Mouse (Mus musculus): ENCODE measurements at regions not wholly inside any gene's neighbourhood (a gene's known extent, or its start where the extent isn't known, plus 50 kb on each side); places are given as distances from the start of the nearest gene placed in this dataset.

DNA sequence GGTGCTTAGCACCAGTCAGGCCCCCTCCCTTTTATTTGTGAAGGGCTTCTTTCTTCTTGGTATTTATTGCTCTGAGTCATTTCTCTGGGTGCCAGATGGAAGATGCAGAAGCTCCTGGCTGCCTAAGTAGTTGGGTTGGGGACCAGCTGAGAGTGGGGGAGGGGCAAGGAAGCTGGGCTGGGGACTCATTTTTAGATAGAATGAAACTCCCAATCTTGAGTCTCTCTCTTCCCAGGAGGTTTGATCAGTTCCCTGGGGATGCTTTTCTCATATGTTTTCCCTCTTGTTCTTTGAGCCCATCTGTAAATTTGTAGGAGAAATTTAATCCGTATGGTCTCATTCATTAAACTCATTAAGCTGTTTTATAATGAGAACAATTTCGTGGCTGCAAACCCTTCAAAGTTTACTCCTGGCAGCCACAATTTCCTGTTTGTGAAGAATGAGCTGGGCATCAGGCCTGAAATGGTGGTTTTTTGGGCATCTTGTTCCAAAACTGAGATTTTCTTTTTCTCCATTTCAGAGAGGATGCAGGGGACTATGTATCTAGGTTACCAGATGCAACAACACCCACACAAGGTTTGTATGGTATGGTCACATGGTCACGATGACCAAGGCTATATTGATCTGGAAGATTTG is 98.9 kb upstream of the Slit3 start:
- Histone ChIP-seq H3K27ac (ENCODE audit: low read depth, low read length) (no peak overlapping the region), H3K4me3 (ENCODE audit: low read depth, low read length) (no peak overlapping the region), H3K27me3 (ENCODE audit: control insufficient read depth, insufficient read depth, low read length) (no peaks in the 10 kb centered on the region), H3K4me2 (ENCODE audit: low read depth, low read length) (no peak overlapping the region), H3K4me1 (ENCODE audit: control insufficient read depth, insufficient read depth, low read length) (no peaks in the 10 kb centered on the region), H3K36me3 (ENCODE audit: control insufficient read depth, insufficient read depth, low read length) (no peaks in the 10 kb centered on the region), H3K9me3 (ENCODE audit: control insufficient read depth, low read length) (no peaks in the 10 kb centered on the region), H3K9ac (replicated peaks; ENCODE audit: low read depth, low read length) (no peak overlapping the region)
- 64% methylated on average over 3 of the region's 3 CpGs for WGBS
- ATAC-seq (ENCODE audit: low read depth): no peak

DNA sequence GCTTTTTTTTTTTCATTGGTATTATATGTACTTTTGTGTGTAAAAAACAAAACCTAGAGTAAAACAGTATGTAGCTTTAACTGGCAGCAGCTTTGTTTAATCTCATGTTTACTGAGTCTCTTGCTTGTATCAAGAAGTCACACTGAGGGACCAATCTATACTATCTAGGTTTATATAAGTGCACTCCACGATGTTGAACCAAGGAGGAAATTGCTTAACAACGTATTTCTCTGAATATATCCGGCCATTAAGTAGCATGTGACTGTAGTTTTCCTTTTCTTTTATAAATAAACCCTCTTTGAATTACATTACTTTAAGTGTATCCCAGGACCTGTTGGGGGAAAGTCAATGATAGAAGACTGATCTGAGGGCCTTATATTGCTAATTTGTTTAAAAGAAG is 104.0 kb upstream of the Slit3 start:
- Histone ChIP-seq H3K9ac (replicated peaks; ENCODE audit: low read depth, low read length) (no peak overlapping the region), H3K4me2 (ENCODE audit: low read depth, low read length) (no peak overlapping the region), H3K9me3 (ENCODE audit: control insufficient read depth, low read length) (no peaks in the 10 kb centered on the region), H3K36me3 (ENCODE audit: control insufficient read depth, insufficient read depth, low read length) (no peaks in the 10 kb centered on the region), H3K4me1 (ENCODE audit: control insufficient read depth, insufficient read depth, low read length) (0 out of 2 replicates have a peak, but pooled peaks cover 2% of the 10 kb centered on the region), H3K27me3 (ENCODE audit: control insufficient read depth, insufficient read depth, low read length) (no peaks in the 10 kb centered on the region), H3K27ac (ENCODE audit: low read depth, low read length) (no peak overlapping the region), H3K4me3 (ENCODE audit: low read depth, low read length) (no peak overlapping the region)
- WGBS: 80% methylated on average over 3 of the region's 3 CpGs
- no peak for ATAC-seq (ENCODE audit: low read depth)

DNA sequence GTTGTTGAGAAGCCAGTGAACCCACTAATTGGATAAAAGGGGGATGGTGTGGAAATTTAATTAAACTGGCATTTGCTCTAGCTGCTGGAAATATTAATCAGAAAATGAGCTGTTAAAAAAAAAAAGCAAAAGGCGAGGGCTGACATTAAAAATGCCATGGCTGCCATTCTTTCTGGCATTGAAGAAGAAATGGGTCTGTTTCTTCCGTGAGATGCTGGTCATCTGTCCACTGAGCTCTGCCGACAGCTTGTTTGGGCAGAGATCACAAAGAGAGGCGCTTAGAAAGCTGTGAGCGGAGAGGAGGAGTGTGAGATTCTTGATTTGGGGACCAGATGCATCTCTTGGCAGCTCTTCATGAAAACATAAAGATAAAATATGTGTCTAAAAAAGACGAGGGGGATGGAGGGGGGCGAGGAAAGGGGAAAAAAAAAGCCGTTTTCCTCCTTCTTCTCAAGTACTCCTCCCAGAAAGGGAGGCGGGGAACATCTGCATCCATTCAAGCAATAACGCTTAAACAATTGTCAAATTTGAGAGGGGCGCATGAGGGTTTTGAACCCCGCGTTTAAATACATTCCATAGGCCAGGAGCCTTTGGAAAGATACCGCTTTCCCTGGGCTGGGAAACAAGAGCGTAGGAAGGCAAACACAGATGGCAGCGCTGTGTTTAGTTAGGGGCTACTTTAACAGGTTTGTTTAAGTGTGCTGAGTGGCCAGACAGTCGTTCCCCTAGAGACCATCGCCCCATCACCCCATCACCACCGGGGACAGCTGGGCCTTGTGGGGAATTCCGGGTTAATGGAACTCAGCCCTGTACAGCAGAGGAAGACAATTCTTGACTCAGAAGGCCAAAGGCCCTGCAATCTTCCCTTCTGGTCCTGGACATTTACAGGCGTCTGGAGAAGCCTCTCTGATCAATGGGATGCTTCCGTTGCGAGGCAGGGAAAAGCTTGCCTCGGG is 109.2 kb upstream of the Slit3 start:
- 53% methylated on average over 24 of the region's 24 CpGs for WGBS
- no peak overlapping the region for H3K4me3 ChIP-seq (ENCODE audit: low read depth, low read length)
- 0 out of 2 replicates have a peak, but pooled peaks cover 5% of the 10 kb centered on the region for H3K4me1 ChIP-seq (ENCODE audit: control insufficient read depth, insufficient read depth, low read length)
- H3K9me3 ChIP-seq (ENCODE audit: control insufficient read depth, low read length): no peaks in the 10 kb centered on the region
- H3K4me2 ChIP-seq (ENCODE audit: low read depth, low read length): no peak overlapping the region
- H3K27me3 ChIP-seq (ENCODE audit: control insufficient read depth, insufficient read depth, low read length): no peaks in the 10 kb centered on the region
- ATAC-seq (ENCODE audit: low read depth): no peak
- H3K9ac ChIP-seq (replicated peaks; ENCODE audit: low read depth, low read length): no peak overlapping the region
- no peaks in the 10 kb centered on the region for H3K36me3 ChIP-seq (ENCODE audit: control insufficient read depth, insufficient read depth, low read length)
- H3K27ac ChIP-seq (ENCODE audit: low read depth, low read length): peak overlapping the region; percentile 16

DNA sequence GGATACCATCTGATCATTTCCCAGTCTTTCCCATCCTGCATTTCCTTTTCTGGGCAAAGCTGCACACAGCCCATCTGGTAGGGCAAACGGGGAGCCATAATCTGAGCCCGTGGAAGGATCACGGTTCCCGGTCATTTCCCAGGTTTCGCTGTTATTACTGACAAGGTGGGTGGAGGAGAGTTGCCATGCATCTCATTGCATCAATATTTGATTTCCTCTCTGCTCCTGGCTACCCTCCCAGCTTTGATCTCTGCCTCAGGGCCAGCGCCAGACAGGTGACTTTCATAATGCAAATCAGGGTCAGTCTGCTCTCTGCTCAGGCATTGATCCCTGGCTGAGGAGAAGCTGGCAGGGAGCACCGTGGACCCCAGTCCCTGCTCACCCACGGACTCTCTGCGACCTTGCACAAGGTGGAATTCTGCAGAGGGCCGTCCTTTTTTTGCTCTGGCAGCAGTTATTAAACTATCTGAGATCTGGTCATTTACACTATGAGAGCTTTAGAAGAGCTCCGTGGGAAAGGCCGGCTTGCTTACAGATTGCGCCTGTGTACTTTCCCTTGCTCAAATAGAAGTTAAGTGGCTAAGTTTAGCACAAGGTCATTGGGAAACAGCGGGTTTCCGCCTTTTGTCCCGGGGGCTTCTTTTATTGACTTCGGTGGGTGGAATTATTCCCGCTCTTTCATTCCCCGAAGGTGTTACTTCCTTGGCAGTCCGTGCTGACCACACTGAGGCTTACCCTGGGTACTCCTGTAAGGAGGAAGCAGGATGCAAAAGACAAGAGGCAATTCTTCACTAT is 114.1 kb upstream of the Slit3 start:
- no peak overlapping the region for H3K4me3 ChIP-seq (ENCODE audit: low read depth, low read length)
- WGBS: 19% methylated on average over 20 of the region's 20 CpGs
- H3K36me3 ChIP-seq (ENCODE audit: control insufficient read depth, insufficient read depth, low read length): no peaks in the 10 kb centered on the region
- H3K27ac ChIP-seq (ENCODE audit: low read depth, low read length): no peak overlapping the region
- H3K9me3 ChIP-seq (ENCODE audit: control insufficient read depth, low read length): no peaks in the 10 kb centered on the region
- no peaks in the 10 kb centered on the region for H3K27me3 ChIP-seq (ENCODE audit: control insufficient read depth, insufficient read depth, low read length)
- 0 out of 2 replicates have a peak, but pooled peaks cover 3% of the 10 kb centered on the region for H3K4me1 ChIP-seq (ENCODE audit: control insufficient read depth, insufficient read depth, low read length)
- ATAC-seq (ENCODE audit: low read depth): no peak
- H3K9ac ChIP-seq (replicated peaks; ENCODE audit: low read depth, low read length): no peak overlapping the region
- H3K4me2 ChIP-seq (ENCODE audit: low read depth, low read length): no peak overlapping the region

DNA sequence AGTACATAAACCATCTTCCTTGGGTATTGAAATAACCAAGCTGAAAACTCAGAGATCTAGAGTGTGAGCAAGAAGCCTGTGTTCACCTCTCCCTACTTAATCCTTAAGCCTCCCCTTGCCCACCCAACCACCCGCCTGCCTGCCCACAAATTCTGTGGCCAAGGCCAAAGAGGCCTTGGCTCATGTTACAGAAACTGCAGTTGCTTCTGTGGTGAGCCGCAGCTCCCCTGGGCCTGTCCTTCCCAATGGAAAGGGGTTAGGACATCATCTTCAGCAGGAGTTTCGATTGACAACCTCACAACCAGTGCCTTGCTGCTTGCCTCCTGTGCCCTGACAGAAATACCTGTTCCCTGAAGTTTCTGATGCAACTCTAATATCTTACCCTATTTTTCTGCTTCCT is 115.9 kb upstream of the Slit3 start:
- no peak overlapping the region for H3K4me2 ChIP-seq (ENCODE audit: low read depth, low read length)
- H3K27ac ChIP-seq (ENCODE audit: low read depth, low read length): no peak overlapping the region
- no peaks in the 10 kb centered on the region for H3K4me1 ChIP-seq (ENCODE audit: control insufficient read depth, insufficient read depth, low read length)
- no peak overlapping the region for H3K4me3 ChIP-seq (ENCODE audit: low read depth, low read length)
- H3K27me3 ChIP-seq (ENCODE audit: control insufficient read depth, insufficient read depth, low read length): no peaks in the 10 kb centered on the region
- H3K9ac ChIP-seq (replicated peaks; ENCODE audit: low read depth, low read length): no peak overlapping the region
- no peaks in the 10 kb centered on the region for H3K9me3 ChIP-seq (ENCODE audit: control insufficient read depth, low read length)
- no peak for ATAC-seq (ENCODE audit: low read depth)
- 79% methylated on average over 3 of the region's 3 CpGs for WGBS
- no peaks in the 10 kb centered on the region for H3K36me3 ChIP-seq (ENCODE audit: control insufficient read depth, insufficient read depth, low read length)

DNA sequence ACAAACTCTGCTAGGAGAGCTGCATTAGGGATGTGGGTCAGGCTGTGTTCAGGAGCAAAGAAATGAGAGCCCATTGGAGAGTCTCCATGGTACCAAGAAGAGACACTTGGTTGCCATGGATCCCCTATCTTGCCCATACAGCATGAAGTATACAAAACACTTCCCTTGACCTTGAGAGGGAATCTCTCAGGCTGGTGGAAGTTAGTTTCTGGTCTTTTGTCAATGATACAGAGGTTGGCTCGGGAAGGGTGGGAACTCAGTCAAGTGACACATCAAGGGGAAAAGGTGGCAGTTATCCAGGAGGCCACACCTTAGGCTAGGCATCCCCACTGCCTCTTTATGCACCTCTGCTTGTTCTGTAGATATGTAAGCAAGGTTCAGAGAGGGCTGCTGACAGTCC is 116.6 kb upstream of the Slit3 start:
- no peaks in the 10 kb centered on the region for H3K9me3 ChIP-seq (ENCODE audit: control insufficient read depth, low read length)
- H3K9ac ChIP-seq (replicated peaks; ENCODE audit: low read depth, low read length): no peak overlapping the region
- H3K4me2 ChIP-seq (ENCODE audit: low read depth, low read length): no peak overlapping the region
- no peak overlapping the region for H3K4me3 ChIP-seq (ENCODE audit: low read depth, low read length)
- H3K27me3 ChIP-seq (ENCODE audit: control insufficient read depth, insufficient read depth, low read length): no peaks in the 10 kb centered on the region
- H3K27ac ChIP-seq (ENCODE audit: low read depth, low read length): no peak overlapping the region
- 38% methylated on average over 1 of the region's 1 CpGs for WGBS
- peak; percentile 34; the same call in 1 of the 2 replicates for ATAC-seq (ENCODE audit: low read depth)
- no peaks in the 10 kb centered on the region for H3K4me1 ChIP-seq (ENCODE audit: control insufficient read depth, insufficient read depth, low read length)
- no peaks in the 10 kb centered on the region for H3K36me3 ChIP-seq (ENCODE audit: control insufficient read depth, insufficient read depth, low read length)

DNA sequence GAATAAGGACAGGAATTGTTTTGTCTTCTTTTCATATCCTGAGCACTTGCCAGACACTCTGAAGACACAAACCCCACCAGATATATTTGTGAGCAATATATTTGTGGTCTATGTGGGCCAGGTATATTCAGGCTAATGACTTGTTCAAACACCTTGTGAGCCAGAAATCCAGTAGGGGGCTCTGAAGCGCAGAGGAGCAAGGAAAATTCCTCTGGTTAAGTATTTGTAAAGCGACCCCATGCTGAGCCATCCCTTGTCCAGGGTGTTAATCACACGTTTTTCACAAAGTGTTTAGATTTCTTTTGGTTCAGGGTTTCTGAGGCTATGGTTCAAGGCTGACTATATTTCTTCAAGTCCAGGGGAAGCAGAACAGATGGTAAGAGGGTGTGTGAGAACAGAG is 117.1 kb upstream of the Slit3 start:
- no peaks in the 10 kb centered on the region for H3K27me3 ChIP-seq (ENCODE audit: control insufficient read depth, insufficient read depth, low read length)
- no peak for ATAC-seq (ENCODE audit: low read depth)
- H3K36me3 ChIP-seq (ENCODE audit: control insufficient read depth, insufficient read depth, low read length): no peaks in the 10 kb centered on the region
- H3K4me2 ChIP-seq (ENCODE audit: low read depth, low read length): no peak overlapping the region
- no peaks in the 10 kb centered on the region for H3K4me1 ChIP-seq (ENCODE audit: control insufficient read depth, insufficient read depth, low read length)
- no peaks in the 10 kb centered on the region for H3K9me3 ChIP-seq (ENCODE audit: control insufficient read depth, low read length)
- no peak overlapping the region for H3K27ac ChIP-seq (ENCODE audit: low read depth, low read length)
- no peak overlapping the region for H3K9ac ChIP-seq (replicated peaks; ENCODE audit: low read depth, low read length)
- 29% methylated on average over 3 of the region's 3 CpGs for WGBS
- no peak overlapping the region for H3K4me3 ChIP-seq (ENCODE audit: low read depth, low read length)

DNA sequence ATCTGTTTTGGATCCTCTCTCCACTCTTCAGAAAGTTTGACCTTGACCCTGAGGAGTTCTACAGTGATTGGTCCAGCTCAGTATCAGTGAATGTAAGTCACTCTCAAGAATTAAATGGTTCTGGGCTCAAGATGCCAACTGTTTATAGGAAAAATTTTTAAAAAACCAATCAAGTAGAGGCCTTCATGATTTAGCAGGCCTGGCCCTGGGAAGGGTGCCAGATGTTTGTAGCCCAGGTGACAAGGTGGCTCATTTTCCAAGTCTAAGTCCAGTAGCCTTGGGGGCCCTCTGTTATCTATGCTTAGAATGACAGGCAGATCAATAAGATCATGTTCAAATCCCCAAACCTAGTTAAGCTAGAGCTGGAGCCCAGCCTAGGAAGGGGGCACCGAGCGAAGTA is 123.1 kb upstream of the Slit3 start:
- no peak overlapping the region for H3K27ac ChIP-seq (ENCODE audit: low read depth, low read length)
- no peak overlapping the region for H3K9ac ChIP-seq (replicated peaks; ENCODE audit: low read depth, low read length)
- no peaks in the 10 kb centered on the region for H3K27me3 ChIP-seq (ENCODE audit: control insufficient read depth, insufficient read depth, low read length)
- no peak overlapping the region for H3K4me2 ChIP-seq (ENCODE audit: low read depth, low read length)
- WGBS: 92% methylated on average over 2 of the region's 2 CpGs
- H3K4me3 ChIP-seq (ENCODE audit: low read depth, low read length): no peak overlapping the region
- no peaks in the 10 kb centered on the region for H3K36me3 ChIP-seq (ENCODE audit: control insufficient read depth, insufficient read depth, low read length)
- H3K4me1 ChIP-seq (ENCODE audit: control insufficient read depth, insufficient read depth, low read length): no peaks in the 10 kb centered on the region
- no peaks in the 10 kb centered on the region for H3K9me3 ChIP-seq (ENCODE audit: control insufficient read depth, low read length)
- no peak for ATAC-seq (ENCODE audit: low read depth)
